Mouse (Mus musculus): ENCODE results near the gene Mllt1.

- TF ChIP-seq GATA1 (IDR thresholded peaks at IDR 0.05; ENCODE audit: borderline replicate concordance, low read length) (no peak), FLI1 (IDR thresholded peaks at IDR 0.05; ENCODE audit: low read length) (no peak)
Observed at GRCm38 (mm10) chr17:56975391-56975790, 40.2 kb upstream of the Mllt1 start.
